Mouse (Mus musculus) embryo, embryonic 11 days (tissue): ENCODE results near the gene Ddn.

Source experiments
- DNase-seq: peaks from one replicate; pipeline ENCODE4 v3.0.0-alpha.2; 2015

Gene Ddn

DNA sequence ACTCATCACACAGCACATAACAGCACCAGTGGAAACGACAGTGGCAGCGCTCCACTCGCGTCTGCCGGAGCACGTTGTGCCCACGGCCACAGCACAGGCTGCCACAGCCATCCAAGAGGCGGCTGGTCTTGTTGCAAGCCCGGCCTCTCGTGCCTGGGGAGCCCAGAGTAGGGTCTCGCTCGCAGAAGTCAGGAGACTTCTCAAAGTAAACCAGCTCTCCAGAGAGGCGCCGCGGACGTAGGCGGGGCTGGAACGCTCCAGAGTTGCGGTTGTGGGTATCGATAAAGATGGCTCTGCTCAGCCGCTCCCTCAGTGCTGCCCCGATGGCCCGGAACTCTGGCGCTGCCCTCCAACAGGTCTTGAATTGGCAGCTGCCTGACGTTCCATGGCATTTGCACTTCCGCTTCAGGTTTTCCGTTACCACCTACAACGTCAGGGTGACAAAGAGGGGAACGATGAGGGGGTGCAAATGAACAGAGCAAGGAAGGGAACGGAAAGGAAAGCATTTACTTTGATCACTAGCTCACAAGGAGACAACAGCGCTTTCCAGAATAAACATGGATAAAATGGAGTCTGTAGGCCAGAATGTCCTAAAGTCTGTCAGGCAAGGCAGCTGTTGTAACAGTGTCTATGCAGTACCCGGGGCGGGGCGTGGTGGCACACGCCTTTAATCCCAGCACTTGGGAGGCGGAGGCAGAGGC lies 36.6 kb downstream of the Ddn start:
- peak; percentile 64 for DNase-seq

DNA sequence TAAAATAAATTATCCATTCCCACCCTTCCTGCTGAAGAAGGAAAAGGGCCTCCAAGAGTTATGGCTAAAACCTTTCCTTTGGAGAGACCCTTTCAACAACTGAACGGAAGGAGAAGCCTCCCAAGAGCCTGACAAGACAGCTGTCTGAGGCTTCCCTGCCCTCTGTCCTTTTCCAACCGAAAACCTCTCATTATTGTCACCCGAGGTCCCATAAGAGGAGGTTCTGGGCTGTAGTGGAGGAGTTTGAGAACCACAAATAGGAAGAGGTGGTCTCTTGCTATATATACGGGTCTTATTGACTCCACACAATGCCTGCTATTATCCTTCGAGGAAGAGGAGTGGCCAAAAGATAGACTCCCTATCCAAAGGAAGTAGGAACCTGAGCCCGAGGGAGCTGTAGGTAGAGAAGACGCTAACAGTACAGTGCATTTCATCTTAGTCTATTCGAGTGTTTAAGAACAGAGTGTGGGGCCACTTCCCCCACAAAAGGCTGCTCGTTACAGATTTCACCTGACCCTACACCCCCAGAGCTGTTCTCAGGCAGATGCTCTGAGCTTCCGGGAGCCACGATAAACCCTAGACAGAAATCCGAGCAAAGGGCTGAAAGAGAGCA lies 37.4 kb downstream of the Ddn start:
- no peak for DNase-seq

DNA sequence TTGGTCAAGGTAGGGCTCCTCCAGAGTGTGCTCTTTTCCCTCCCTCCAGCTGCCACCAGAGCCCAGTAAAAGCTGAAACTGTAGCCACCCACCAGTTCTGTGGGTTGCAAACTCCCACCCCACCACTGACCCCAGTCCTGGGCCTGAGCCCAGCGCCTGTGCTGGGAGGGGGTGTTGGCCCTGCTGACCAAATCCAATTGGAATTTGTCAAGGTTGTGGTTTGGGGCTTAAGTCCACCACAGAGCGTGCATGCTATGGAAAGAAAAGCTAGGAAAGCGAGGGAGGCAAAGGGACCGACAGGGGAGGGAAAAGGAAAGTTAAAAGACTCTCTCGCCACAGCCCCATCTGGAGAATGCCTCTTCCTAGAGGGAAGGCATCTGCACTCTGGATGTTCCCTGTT lies 41.0 kb downstream of the Ddn start:
- no peak for DNase-seq

DNA sequence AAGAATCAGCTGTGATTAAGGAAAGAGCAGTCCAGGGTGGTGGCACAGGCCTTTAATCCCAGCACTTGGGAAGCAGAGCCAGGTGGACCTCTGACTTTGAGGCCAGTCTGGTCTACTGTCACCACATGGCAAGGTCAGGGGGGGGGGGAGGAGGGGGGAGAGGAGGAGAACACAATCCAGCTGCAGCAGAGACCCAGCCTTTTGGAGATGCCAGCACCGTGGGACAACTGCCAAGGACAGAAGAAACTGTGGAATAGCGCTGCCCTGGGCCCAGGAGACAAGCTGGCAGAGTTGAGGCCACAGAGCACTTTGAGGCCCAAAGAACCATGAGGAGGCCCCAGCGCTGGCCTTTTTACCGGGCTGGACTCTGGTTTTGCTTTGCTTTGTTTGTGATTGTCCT lies 43.4 kb downstream of the Ddn start:
- DNase-seq, result no peak

DNA sequence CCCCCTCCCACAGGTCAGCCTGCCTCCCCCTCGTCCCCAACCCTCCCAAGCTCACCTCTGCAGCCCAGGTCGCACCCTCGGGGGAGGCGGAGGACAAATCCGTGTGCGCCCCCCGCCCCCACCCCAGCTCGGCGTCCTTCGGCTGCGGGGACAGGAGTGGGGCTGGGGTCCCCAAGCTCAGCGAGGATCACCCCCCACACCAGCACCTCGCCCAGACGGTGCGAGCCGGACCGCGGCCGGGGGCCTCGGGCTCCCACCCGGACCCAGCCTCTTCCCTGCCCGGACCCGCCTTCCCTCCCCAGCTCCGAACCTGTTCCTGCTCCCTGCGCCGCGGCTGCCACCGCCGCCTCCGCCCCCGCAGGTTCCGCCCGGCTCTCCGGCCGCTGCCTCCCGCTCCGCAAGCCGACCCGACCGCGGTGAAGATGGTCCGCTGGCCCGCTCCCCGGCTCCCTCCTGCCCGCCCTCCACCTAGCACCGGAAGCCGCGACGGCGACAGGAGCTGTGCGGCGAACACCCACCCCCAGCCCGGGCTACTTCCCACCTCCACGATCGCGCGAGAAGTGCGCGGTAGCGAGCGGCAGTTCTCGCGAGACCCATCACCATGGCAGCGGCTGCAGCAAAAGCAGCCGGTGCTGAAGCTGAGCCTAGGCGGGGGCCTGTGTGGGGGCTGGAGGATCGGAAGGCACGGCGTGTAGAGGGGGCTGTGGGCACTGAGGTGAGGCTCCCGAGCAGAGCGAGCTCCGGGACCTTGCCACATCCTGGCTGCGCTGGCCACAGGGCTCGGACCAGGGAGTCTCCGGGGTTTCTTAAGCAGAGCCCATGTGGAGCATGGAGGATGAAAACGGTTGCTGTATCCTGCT lies 46.4 kb downstream of the Ddn start, which contains the start of gene Arf3:
Gene Arf3 (minus strand): TSS at position 545 of the 860 bp plus-strand sequence.
- DNase-seq, result peak; percentile 98

DNA sequence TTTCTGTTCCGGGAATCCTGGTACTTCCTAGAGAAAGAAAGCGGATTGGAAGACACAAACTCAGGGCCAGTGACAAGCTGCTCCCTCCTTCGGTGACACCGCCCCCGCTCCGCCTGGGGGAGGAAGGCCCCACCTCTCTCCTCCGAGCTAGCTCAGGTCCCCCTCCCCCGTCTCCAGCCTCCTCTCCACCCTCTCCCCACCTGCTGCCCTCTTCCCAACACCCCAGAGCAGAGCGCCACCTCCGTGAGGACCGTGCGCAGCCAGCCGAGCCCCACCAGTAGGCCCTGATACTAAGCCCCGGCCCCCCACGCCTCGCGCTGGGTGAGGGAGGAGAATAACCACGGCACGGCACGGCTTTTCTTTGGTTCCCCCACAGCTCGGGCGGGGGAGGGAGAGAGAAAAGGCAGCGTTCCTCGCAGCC lies 47.1 kb downstream of the Ddn start:
- DNase-seq, result peak; percentile 87

DNA sequence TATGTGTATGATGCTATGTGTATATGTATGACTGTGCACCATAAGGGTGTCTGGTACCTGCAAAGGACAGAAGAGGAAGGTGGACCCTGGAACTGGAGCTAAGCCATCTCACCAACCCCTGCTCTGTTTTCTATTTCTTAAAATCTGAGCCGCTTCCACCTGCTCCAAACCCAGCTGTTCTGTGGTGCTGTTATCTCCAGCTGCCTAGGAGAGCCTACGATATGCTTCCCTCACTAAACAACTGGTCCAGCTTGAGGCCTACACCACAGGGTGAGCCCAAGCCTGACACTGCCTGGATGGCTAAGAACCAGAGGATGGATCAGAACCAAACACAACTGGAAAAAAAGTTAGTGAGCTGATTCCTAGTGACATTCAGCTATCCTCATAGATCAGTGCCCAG lies 55.2 kb downstream of the Ddn start:
- DNase-seq, result no peak
